Mouse (Mus musculus) ES-Bruce4 (cell line): Measurements from ENCODE around the gene Hnrnpd. TPM values are rescaled to one million over a fixed set of nuclear protein-coding genes. Genes with fewer than 3 reads are reported as not detected.

Experiments
- H3K27ac ChIP-seq: 2 replicates; pipeline ENCODE4 v1.5.1; 2012; ENCODE audit warnings: low read length, inconsistent platforms; ENCODE audit not compliant: insufficient read depth
- H3K27me3 ChIP-seq: 2 replicates; pipeline ENCODE4 v1.6.1; 2012; ENCODE audit warnings: mild to moderate bottlenecking, low read length, inconsistent platforms; ENCODE audit not compliant: control insufficient read depth, poor library complexity, insufficient read depth, severe bottlenecking
- H3K36me3 ChIP-seq: 2 replicates; pipeline ENCODE4 v1.6.1; 2012; ENCODE audit warnings: inconsistent platforms, mild to moderate bottlenecking, low read length, moderate library complexity; ENCODE audit not compliant: control insufficient read depth, poor library complexity, insufficient read depth, severe bottlenecking
- H3K4me1 ChIP-seq: one replicate; pipeline ENCODE4 v1.8.1; 2011; ENCODE audit warnings: low read length; ENCODE audit not compliant: control insufficient read depth, insufficient read depth
- H3K4me3 ChIP-seq: 2 replicates; pipeline ENCODE4 v1.5.1; 2011; ENCODE audit warnings: low read depth, mild to moderate bottlenecking, low read length
- H3K9ac ChIP-seq: 2 replicates; pipeline ENCODE4 v1.6.1; 2012; ENCODE audit warnings: low read depth, mild to moderate bottlenecking, inconsistent platforms; ENCODE audit not compliant: poor library complexity, severe bottlenecking
- H3K9me3 ChIP-seq: replicated peaks from 2 replicates; pipeline ENCODE4 v1.6.1; 2012; ENCODE audit warnings: mild to moderate bottlenecking, low read length, inconsistent platforms; ENCODE audit not compliant: control insufficient read depth, poor library complexity, insufficient read depth, severe bottlenecking
- CTCF ChIP-seq: IDR thresholded peaks from one replicate; pipeline ENCODE4 v1.8.1; 2011; ENCODE audit warnings: low read depth, low read length
- EP300 ChIP-seq: IDR thresholded peaks from 2 replicates; pipeline ENCODE4 v1.6.1; 2011; ENCODE audit warnings: low read depth, low read length; ENCODE audit not compliant: insufficient read depth
- POLR2A ChIP-seq: IDR thresholded peaks from one replicate; pipeline ENCODE4 v1.8.1; 2011; ENCODE audit warnings: low read length; ENCODE audit not compliant: insufficient read depth
- polyA plus RNA-seq: library from polyadenylated mRNA; stranded (reverse); fragments of >200 nt; gene quantifications from 2 replicates; pipeline ENCODE4 v1.2.4, GENCODE M21; 2011; ENCODE audit warnings: low read depth; ENCODE audit not compliant: missing spikeins, insufficient read depth, insufficient read length

The Hnrnpd gene
- polyA plus RNA-seq, 1 experiment, result 625 TPM

DNA sequence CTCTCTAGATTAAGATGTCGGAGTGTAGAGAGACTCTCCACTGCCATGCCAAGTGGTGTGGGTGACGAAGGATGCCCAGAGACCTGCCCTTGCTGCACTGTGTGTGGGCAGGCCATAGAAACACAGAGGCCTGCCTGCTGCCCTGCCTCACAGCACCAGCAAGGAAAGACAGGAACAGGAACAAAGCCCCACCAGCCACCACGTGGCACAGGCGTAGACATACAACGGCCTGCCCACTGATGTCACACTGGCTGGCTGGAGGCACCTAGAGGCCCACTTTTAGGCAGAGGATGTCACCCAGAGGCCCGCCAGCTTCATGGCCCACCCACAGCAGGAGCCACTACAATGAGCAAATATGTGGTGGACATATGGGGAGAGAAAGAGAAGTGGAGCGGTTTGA, 21.3 kb upstream of the Hnrnpd start:
- H3K9me3 ChIP-seq, result no peaks in the 10 kb centered on the region
- no peak overlapping the region for H3K9ac ChIP-seq
- no peaks in the 10 kb centered on the region for H3K4me1 ChIP-seq
- peak overlapping the region; percentile 8; the same call in 1 of the 2 replicates for H3K4me3 ChIP-seq
- H3K27ac ChIP-seq, result no peak overlapping the region
- TF ChIP-seq CTCF, result no peak
- TF ChIP-seq EP300, result no peak
- no peak for TF ChIP-seq POLR2A
- H3K27me3 ChIP-seq, result no peaks in the 10 kb centered on the region
- H3K36me3 ChIP-seq, result no peaks in the 10 kb centered on the region

DNA sequence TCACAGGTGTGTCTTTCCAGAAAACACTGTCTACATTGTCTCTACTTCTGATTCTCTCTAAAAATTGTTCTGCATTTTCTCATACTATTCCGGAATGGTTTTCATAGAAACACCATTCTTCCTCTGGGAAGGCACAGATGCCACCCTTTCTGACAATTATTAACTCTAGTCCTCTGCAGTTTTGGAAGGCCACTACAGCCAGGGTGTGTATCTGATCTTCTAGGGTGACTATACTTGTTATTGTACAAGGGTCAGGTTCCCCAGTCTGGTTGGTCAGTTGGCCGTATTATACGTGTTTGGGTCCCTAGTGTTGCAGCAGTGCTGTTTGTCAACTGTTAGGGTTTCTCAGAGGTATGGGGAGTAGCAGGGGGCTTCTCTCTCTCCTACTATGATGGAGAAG, 15.9 kb upstream of the Hnrnpd start:
- Histone ChIP-seq H3K27me3 (no peaks in the 10 kb centered on the region), H3K9ac (no peak overlapping the region), H3K27ac (no peak overlapping the region), H3K9me3 (no peaks in the 10 kb centered on the region), H3K4me1 (no peaks in the 10 kb centered on the region), H3K36me3 (no peaks in the 10 kb centered on the region), H3K4me3 (no peak overlapping the region)
- TF ChIP-seq CTCF, result no peak
- no peak for TF ChIP-seq POLR2A
- TF ChIP-seq EP300, result no peak

DNA sequence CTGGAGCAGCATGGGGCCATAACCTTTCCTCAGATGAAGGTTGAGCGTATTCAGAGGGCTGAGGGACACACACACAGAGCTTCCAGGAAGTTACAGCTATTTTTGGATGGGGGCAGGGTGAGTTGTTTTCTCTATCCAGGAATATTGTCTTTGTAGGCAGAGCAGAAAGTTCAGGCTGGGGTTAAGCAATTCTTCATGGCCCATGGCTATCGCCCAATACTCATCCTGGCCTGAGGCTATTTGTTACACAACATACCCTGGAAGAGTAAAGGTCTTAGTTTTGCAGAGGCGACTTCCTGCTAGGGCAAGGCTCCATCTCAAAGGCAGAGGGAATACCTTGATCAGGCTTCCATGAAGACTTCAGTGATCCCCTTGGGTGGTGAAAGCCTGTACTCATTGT, 15.4 kb upstream of the Hnrnpd start:
- no peak overlapping the region for H3K4me3 ChIP-seq
- no peaks in the 10 kb centered on the region for H3K9me3 ChIP-seq
- no peak for TF ChIP-seq CTCF
- no peak for TF ChIP-seq POLR2A
- no peak for TF ChIP-seq EP300
- H3K27ac ChIP-seq, result no peak overlapping the region
- no peaks in the 10 kb centered on the region for H3K27me3 ChIP-seq
- no peaks in the 10 kb centered on the region for H3K4me1 ChIP-seq
- no peak overlapping the region for H3K9ac ChIP-seq
- H3K36me3 ChIP-seq, result no peaks in the 10 kb centered on the region

DNA sequence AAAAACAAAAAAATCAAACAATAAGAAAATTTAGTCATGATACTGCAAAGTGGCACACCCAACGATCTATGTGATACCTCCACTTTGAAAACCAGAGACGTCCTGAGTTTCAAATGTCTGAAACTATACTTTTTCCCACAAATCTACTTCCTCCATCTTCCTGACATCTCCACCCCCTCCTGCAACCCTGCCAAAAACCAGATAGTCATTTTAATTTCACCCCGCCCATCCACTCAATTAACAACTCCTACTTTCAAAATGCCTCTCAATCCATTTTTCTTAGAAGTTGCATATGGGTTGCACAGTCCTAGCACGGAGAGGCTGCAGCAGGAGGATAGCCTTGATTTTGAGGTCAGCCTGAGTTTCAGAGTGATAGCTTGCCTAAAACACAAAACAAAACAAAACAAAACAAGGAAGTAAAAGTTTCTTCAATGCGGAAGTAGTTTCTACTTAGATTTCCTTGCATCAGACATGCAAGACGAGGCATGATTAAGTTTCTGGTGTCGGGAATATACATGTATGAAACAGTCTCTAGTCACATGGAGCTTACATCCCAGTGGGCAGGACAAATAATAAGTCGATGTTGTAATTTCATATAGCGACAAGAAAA, 4.8 kb upstream of the Hnrnpd start:
- Histone ChIP-seq H3K9me3 (peaks cover 2% of the 10 kb centered on the region; the same call in 1 of the 2 replicates), H3K4me3 (no peak overlapping the region), H3K36me3 (no peaks in the 10 kb centered on the region), H3K27ac (no peak overlapping the region), H3K9ac (no peak overlapping the region), H3K4me1 (no peaks in the 10 kb centered on the region), H3K27me3 (no peaks in the 10 kb centered on the region)
- TF ChIP-seq CTCF, result no peak
- TF ChIP-seq POLR2A, result no peak
- TF ChIP-seq EP300, result no peak

DNA sequence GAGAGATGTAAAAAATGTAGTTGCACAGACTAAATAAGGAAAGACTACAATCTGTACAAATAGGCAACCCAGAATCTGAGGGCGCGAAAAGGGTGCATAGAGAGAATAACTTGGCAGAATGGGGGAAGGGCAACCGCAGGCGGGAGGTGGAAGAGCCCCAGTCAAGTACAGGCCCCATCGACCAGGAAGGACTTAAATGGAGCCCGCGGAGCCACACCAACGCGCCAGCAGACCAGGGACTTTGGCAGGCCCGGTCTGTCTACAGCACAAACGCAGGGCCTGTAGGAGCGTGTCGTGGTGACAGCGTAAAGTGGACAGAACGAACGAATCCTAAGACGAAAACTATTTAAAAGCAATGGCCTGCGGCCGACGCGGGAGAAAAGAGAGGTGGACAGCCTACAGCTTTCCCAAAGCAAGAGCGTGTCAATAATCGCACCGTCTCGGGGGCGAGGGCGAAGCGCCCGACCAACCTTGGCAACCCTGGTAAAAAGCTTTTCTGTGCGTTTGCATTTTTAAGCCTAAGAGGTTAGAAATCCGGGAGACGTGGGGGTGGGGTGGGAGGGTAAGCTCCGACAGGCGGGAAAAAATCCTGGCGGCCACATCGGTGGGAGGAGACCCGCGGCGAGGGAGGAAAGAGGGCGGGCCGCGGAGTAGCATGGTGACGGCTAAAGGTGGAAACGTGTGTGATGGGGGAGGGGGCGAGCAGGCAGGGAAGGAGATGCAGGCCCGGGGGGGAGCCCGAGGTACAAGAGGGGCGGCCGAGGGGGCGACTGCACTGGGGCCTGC, 1.0 kb downstream of the Hnrnpd start:
- Histone ChIP-seq H3K27ac (peak overlapping the region; percentile 72), H3K4me1 (peaks cover 4% of the 10 kb centered on the region), H3K9me3 (no peaks in the 10 kb centered on the region), H3K36me3 (peaks cover 27% of the 10 kb centered on the region), H3K4me3 (peak overlapping the region; percentile 98), H3K27me3 (no peaks in the 10 kb centered on the region), H3K9ac (peak overlapping the region; percentile 100)
- TF ChIP-seq EP300 (no peak), CTCF (no peak), POLR2A (no peak)
